Mouse (Mus musculus) sigmoid colon, adult 10 weeks (tissue): ENCODE results near the gene Foxd1. TPM values are rescaled to one million over a fixed set of nuclear protein-coding genes. Genes with fewer than 3 reads are reported as not detected.

Source experiments
- polyA plus RNA-seq: library from polyadenylated mRNA; stranded (reverse); fragments of 350-450 nt; fragmentation: Illumina TruSeq; extraction: RNeasy Lipid Tissue Mini Kit (QIAGEN cat#74804); gene quantifications from one replicate; pipeline ENCODE4 v1.2.3, GENCODE M21; 2014; ENCODE audit warnings: low read depth, low replicate concordance

Foxd1 gene
- not detected for polyA plus RNA-seq

GRCm38 (mm10) chr13:98354090-98354801, at the start of gene Foxd1:
Gene Foxd1, plus strand, starts transcription at chr13:98354242.

GRCm38 (mm10) chr13:98316480-98317245, 37.4 kb upstream of the Foxd1 start, which contains the start of gene Btf3:
Gene Btf3, minus strand, starts transcription at chr13:98317006.

Other genes with a start within 250 kb of the Foxd1 start
- 13.8 TPM for gene Arhgef28, start 147.8 kb upstream of the Foxd1 start, polyA plus RNA-seq
- gene Utp15, start 91.2 kb upstream of the Foxd1 start, polyA plus RNA-seq = 16.3 TPM
- gene Ankra2, start 91.2 kb upstream of the Foxd1 start, polyA plus RNA-seq = 63.2 TPM
- not detected for gene Gm21976, start 74.4 kb upstream of the Foxd1 start, polyA plus RNA-seq
- gene Btf3, start 37.2 kb upstream of the Foxd1 start, polyA plus RNA-seq = 1,162 TPM
- not detected for gene Gm10320, start 137.8 kb downstream of the Foxd1 start, polyA plus RNA-seq